Mouse (Mus musculus) lung, adult 2 months (tissue): Measurements from ENCODE around the gene Lrrc75b.

Experiments
- CTCF ChIP-seq: fragments of 200-500 bp; IDR thresholded peaks from 2 replicates; pipeline ENCODE4 v1.5.1; 2011; ENCODE audit warnings: mild to moderate bottlenecking, low read length, control low read depth; ENCODE audit not compliant: insufficient read depth
- POLR2A ChIP-seq: fragments of 200-500 bp; IDR thresholded peaks from 2 replicates; pipeline ENCODE4 v1.6.1; 2011; ENCODE audit warnings: low read depth, mild to moderate bottlenecking, control low read depth, low read length, borderline replicate concordance; ENCODE audit errors: extremely low read depth

DNA sequence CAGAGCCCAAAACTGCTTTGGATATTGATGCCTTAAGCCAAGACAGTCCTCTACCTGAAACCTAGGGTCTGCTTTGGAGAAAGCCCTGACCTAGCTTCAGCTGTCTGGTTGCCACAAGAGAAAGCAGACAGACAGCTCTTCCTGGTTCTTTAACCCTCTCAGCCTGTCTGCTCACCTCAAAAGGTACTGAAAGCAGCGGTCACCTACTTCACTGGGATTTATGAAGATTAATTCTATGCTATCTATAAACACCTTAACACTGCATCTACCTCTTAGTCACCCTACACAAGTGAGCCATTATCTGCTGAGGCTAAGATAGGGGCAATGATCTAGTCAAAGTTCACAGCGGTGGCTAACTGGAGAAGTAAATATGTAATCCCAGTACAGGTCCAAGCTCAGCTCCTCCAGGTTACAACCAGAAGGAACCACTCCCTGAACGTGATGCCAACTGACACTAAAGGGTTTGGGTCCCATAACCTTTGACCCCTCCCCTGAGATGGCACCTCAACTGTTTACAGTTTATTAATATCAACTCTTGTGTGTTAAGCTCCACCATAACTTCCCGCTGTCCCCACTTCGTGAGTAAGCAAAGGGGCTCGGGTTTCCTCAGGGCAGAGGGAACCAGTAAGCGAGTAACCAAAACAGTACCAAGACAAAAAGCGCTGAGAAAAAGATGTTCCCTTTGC lies 43.9 kb downstream of the Lrrc75b start:
- no peak for TF ChIP-seq POLR2A
- no peak for TF ChIP-seq CTCF
